Mouse (Mus musculus) layer of hippocampus, postnatal 25 days (tissue): ENCODE data around the gene Ets1. TPM values are rescaled to one million over a fixed set of nuclear protein-coding genes. Genes with fewer than 3 reads are reported as not detected.

Source experiments
- total RNA-seq, 2 experiments: library from RNA; stranded (reverse); gene quantifications; 2 replicates each; pipeline ENCODE4 v1.2.3; 2021

Ets1 gene
- total RNA-seq, 2 experiments from 2014 or later = 10.4 to 12.1 TPM

Other genes with a start within 250 kb of the Ets1 start
- gene Fli1, start 93.4 kb upstream of the Ets1 start, total RNA-seq = 1 to 10 TPM; 4.6 to 5.3 TPM